Mouse (Mus musculus): ENCODE results near the gene Gm10964.

Gm10964 gene

GRCm38 (mm10) chr3:103734696-103735519, 4.3 kb upstream of the Gm10964 start:
- no peak for DNase-seq

GRCm38 (mm10) chr3:103735776-103736600, 3.2 kb upstream of the Gm10964 start:
- no peak for DNase-seq

GRCm38 (mm10) chr3:103737061-103737754, 2.0 kb upstream of the Gm10964 start:
- DNase-seq: peak; percentile 30 to 42

GRCm38 (mm10) chr3:103737778-103738571, 1.2 kb upstream of the Gm10964 start, which contains the start of gene Olfml3:
TSS of gene Olfml3 (minus strand) at chr3:103738001.
- DNase-seq: peak; percentile 89 to 92

- no peak for DNase-seq
Measured at GRCm38 (mm10) chr3:103740342-103740741, 1.2 kb downstream of the Gm10964 start.

- no peak for DNase-seq
Measured at GRCm38 (mm10) chr3:103743208-103743607, 4.0 kb downstream of the Gm10964 start.

GRCm38 (mm10) chr3:103745001-103745770, 6.0 kb downstream of the Gm10964 start:
- DNase-seq: no peak

- DNase-seq: no peak
Measured at GRCm38 (mm10) chr3:103746711-103747110, 7.5 kb downstream of the Gm10964 start.

- no peak for DNase-seq
Measured at GRCm38 (mm10) chr3:103751558-103751957, 12.4 kb downstream of the Gm10964 start.

GRCm38 (mm10) chr3:103755351-103755750, 16.2 kb downstream of the Gm10964 start:
- no peak for DNase-seq

GRCm38 (mm10) chr3:103756920-103757319, 17.8 kb downstream of the Gm10964 start:
- no peak for DNase-seq

- DNase-seq: no peak
Measured at GRCm38 (mm10) chr3:103758456-103758855, 19.3 kb downstream of the Gm10964 start.

- DNase-seq: no peak
Measured at GRCm38 (mm10) chr3:103759261-103759970, 20.2 kb downstream of the Gm10964 start.

GRCm38 (mm10) chr3:103766789-103767188, 27.6 kb downstream of the Gm10964 start:
- no peak for DNase-seq

GRCm38 (mm10) chr3:103771531-103772130, 32.5 kb downstream of the Gm10964 start:
- DNase-seq: peak; percentile 76 to 89

- DNase-seq: no peak
Measured at GRCm38 (mm10) chr3:103772846-103773245, 33.7 kb downstream of the Gm10964 start.

- DNase-seq: no peak
Measured at GRCm38 (mm10) chr3:103773508-103773907, 34.3 kb downstream of the Gm10964 start.

- no peak for DNase-seq
Measured at GRCm38 (mm10) chr3:103774009-103774408, 34.8 kb downstream of the Gm10964 start.

GRCm38 (mm10) chr3:103777940-103778339, 38.8 kb downstream of the Gm10964 start:
- DNase-seq: peak; percentile 65 to 69

- no peak for DNase-seq
Measured at GRCm38 (mm10) chr3:103778660-103779059, 39.5 kb downstream of the Gm10964 start.
